Mouse (Mus musculus): Measurements from ENCODE around the gene Tmem178b.

- TF ChIP-seq TAL1 (IDR thresholded peaks at IDR 0.05; ENCODE audit: low read length) (no peak), GATA1 (IDR thresholded peaks at IDR 0.05; ENCODE audit: low read length) (no peak)
Observed at GRCm38 (mm10) chr6:40051698-40052097, 178.6 kb downstream of the Tmem178b start.
